Mouse (Mus musculus) liver, embryonic 14.5 days (tissue): Measurements from ENCODE around the gene Klhl20.

ENCODE experiments used
- CTCF ChIP-seq: IDR thresholded peaks from 2 replicates; pipeline ENCODE4 v1.5.1; 2016; ENCODE audit warnings: antibody characterized with exemption, low read depth, control low read depth
- EP300 ChIP-seq: IDR thresholded peaks from 2 replicates; pipeline ENCODE4 v1.6.1; 2016; ENCODE audit warnings: antibody characterized with exemption, low read depth

DNA sequence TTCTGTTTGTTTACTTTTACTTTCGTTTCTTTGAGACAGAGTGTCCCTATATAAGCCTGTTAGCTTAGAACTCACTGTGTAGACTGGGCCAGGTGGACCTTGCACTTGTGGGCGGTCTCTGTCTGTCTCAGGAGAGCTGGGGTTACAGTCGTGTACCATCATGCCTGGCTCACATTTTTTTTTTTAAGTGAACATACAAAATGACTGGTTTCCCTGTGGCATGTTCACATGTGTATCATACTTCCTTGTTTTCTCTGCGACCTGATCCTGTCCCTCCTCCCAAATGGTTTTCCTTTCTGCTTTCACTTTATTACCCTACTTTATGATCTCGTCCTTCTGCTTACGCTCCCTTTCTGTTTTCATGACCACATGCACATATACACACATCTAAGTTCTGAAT is 55.1 kb downstream of the Klhl20 start:
- TF ChIP-seq CTCF = no peak
- no peak for TF ChIP-seq EP300
